Mouse (Mus musculus) stomach, embryonic 16.5 days (tissue): ENCODE measurements at regions not wholly inside any gene's neighbourhood (a gene's known extent, or its start where the extent isn't known, plus 50 kb on each side); places are given as distances from the start of the nearest gene placed in this dataset.

Experiments used
- ATAC-seq: fragments of 200-750 bp; cut with Nextera tagmentation; 2 replicates; pipeline ENCODE4 v1.8.0; 2017; ENCODE audit warnings: moderate number of reproducible peaks, moderate TSS enrichment; ENCODE audit not compliant: insufficient read depth, low FRiP score
- H3K27ac ChIP-seq: fragments of 300-500 bp; sonication (generic); 2 replicates; pipeline ENCODE4 v1.5.1; 2014; ENCODE audit warnings: low read length
- H3K27me3 ChIP-seq: fragments of 300-500 bp; sonication (generic); 2 replicates; pipeline ENCODE4 v1.6.1; 2014; ENCODE audit warnings: low read length, control low read depth, mixed read lengths; ENCODE audit not compliant: control insufficient read depth, insufficient read depth
- H3K36me3 ChIP-seq: fragments of 300-500 bp; sonication (generic); 2 replicates; pipeline ENCODE4 v1.6.1; 2014; ENCODE audit warnings: low read length; ENCODE audit not compliant: control insufficient read depth, insufficient read depth
- H3K4me1 ChIP-seq: fragments of 300-500 bp; sonication (generic); 2 replicates; pipeline ENCODE4 v1.6.1; 2014; ENCODE audit warnings: low read length, control low read depth, mixed read lengths; ENCODE audit not compliant: control insufficient read depth, insufficient read depth
- H3K4me2 ChIP-seq: fragments of 300-500 bp; sonication (generic); 2 replicates; pipeline ENCODE4 v1.6.1; 2014; ENCODE audit warnings: low read depth, low read length, mixed read lengths
- H3K4me3 ChIP-seq: fragments of 300-500 bp; sonication (generic); replicated peaks from 2 replicates; pipeline ENCODE4 v1.5.1; 2014; ENCODE audit warnings: mild to moderate bottlenecking, low read length
- H3K9ac ChIP-seq: fragments of 300-500 bp; sonication (generic); 2 replicates; pipeline ENCODE4 v1.6.1; 2014; ENCODE audit warnings: low read length
- H3K9me3 ChIP-seq: fragments of 300-500 bp; sonication (generic); replicated peaks from 2 replicates; pipeline ENCODE4 v1.6.1; 2016; ENCODE audit warnings: low read length, control low read depth; ENCODE audit not compliant: control insufficient read depth
- WGBS: fragments of 180-500 bp; shearing (Covaris S2); extraction: QIAGEN DNeasy Blood & Tissue Kit; methylation state at CpG from one replicate; pipeline ENCODE4 v1.1.7; 2014; 5-methylcytosine and 5-hydroxymethylcytosine counted together

GRCm38 (mm10) chr7:39882113-39882512 is 364.5 kb downstream of the Zfp619 start:
- H3K27me3 ChIP-seq, result no peaks in the 10 kb centered on the region
- H3K36me3 ChIP-seq, result no peaks in the 10 kb centered on the region
- no peak overlapping the region for H3K4me2 ChIP-seq
- H3K4me1 ChIP-seq, result no peaks in the 10 kb centered on the region
- H3K4me3 ChIP-seq, result no peak overlapping the region
- H3K9me3 ChIP-seq, result no peaks in the 10 kb centered on the region
- no peak for ATAC-seq
- no peak overlapping the region for H3K9ac ChIP-seq
- no peak overlapping the region for H3K27ac ChIP-seq
- 48% methylated on average over 1 of the region's 1 CpGs for WGBS

- ATAC-seq, result no peak
- WGBS, result 86% methylated on average over 7 of the region's 7 CpGs
These were observed 376.8 kb downstream of the Zfp619 start for GRCm38 (mm10) chr7:39894208-39894896.

GRCm38 (mm10) chr7:39896918-39897317 is 379.4 kb downstream of the Zfp619 start:
- H3K36me3 ChIP-seq, result no peaks in the 10 kb centered on the region
- ATAC-seq, result no peak
- WGBS, result 73% methylated on average over 2 of the region's 2 CpGs

More at GRCm38 (mm10) chr7:39894208-39894896, 376.8 kb downstream of the Zfp619 start:
- no peaks in the 10 kb centered on the region for H3K27me3 ChIP-seq
- H3K4me3 ChIP-seq, result no peak overlapping the region
- no peaks in the 10 kb centered on the region for H3K4me1 ChIP-seq
- no peak overlapping the region for H3K4me2 ChIP-seq
- H3K9ac ChIP-seq, result no peak overlapping the region
- no peaks in the 10 kb centered on the region for H3K9me3 ChIP-seq
- H3K27ac ChIP-seq, result no peak overlapping the region
- no peaks in the 10 kb centered on the region for H3K36me3 ChIP-seq

GRCm38 (mm10) chr7:39898268-39898667 is 380.7 kb downstream of the Zfp619 start:
- WGBS, result 100% methylated on average over 1 of the region's 1 CpGs
- Histone ChIP-seq H3K4me2 (no peak overlapping the region), H3K4me1 (no peaks in the 10 kb centered on the region), H3K36me3 (no peaks in the 10 kb centered on the region), H3K27ac (no peak overlapping the region), H3K4me3 (no peak overlapping the region), H3K9ac (no peak overlapping the region), H3K27me3 (no peaks in the 10 kb centered on the region), H3K9me3 (no peaks in the 10 kb centered on the region)
- ATAC-seq, result no peak

More at GRCm38 (mm10) chr7:39896918-39897317, 379.4 kb downstream of the Zfp619 start:
- Histone ChIP-seq H3K27ac (no peak overlapping the region), H3K4me3 (no peak overlapping the region), H3K4me1 (no peaks in the 10 kb centered on the region), H3K9me3 (no peaks in the 10 kb centered on the region), H3K9ac (no peak overlapping the region), H3K27me3 (no peaks in the 10 kb centered on the region), H3K4me2 (no peak overlapping the region)

- H3K27ac ChIP-seq, result no peak overlapping the region
- 64% methylated on average over 1 of the region's 1 CpGs for WGBS
- no peaks in the 10 kb centered on the region for H3K36me3 ChIP-seq
- no peak overlapping the region for H3K4me3 ChIP-seq
- no peak overlapping the region for H3K4me2 ChIP-seq
- no peaks in the 10 kb centered on the region for H3K27me3 ChIP-seq
- ATAC-seq, result no peak
- H3K9ac ChIP-seq, result no peak overlapping the region
- H3K9me3 ChIP-seq, result no peaks in the 10 kb centered on the region
- no peaks in the 10 kb centered on the region for H3K4me1 ChIP-seq
These were observed 416.4 kb downstream of the Zfp619 start for GRCm38 (mm10) chr7:39933946-39934345.

- Histone ChIP-seq H3K27ac (no peak overlapping the region), H3K4me2 (no peak overlapping the region), H3K9me3 (no peaks in the 10 kb centered on the region), H3K4me1 (no peaks in the 10 kb centered on the region), H3K9ac (no peak overlapping the region), H3K4me3 (no peak overlapping the region), H3K36me3 (no peaks in the 10 kb centered on the region), H3K27me3 (no peaks in the 10 kb centered on the region)
- 51% methylated on average over 4 of the region's 4 CpGs for WGBS
- ATAC-seq, result no peak
These were observed 419.7 kb downstream of the Zfp619 start for GRCm38 (mm10) chr7:39937262-39937661.

- Histone ChIP-seq H3K4me2 (no peak overlapping the region), H3K4me3 (no peak overlapping the region), H3K9me3 (no peaks in the 10 kb centered on the region), H3K36me3 (no peaks in the 10 kb centered on the region), H3K27me3 (no peaks in the 10 kb centered on the region), H3K4me1 (no peaks in the 10 kb centered on the region), H3K27ac (no peak overlapping the region), H3K9ac (no peak overlapping the region)
- WGBS, result 36% methylated on average over 1 of the region's 1 CpGs
- ATAC-seq, result no peak
These were observed 424.8 kb downstream of the Zfp619 start for GRCm38 (mm10) chr7:39942262-39942900.

- 34% methylated on average over 7 of the region's 7 CpGs for WGBS
These were observed 436.5 kb downstream of the Zfp619 start for GRCm38 (mm10) chr7:39954110-39954509.

GRCm38 (mm10) chr7:39954931-39955330 is 437.4 kb downstream of the Zfp619 start:
- H3K9me3 ChIP-seq, result no peaks in the 10 kb centered on the region
- no peaks in the 10 kb centered on the region for H3K36me3 ChIP-seq
- ATAC-seq, result no peak
- no peak overlapping the region for H3K4me3 ChIP-seq
- no peak overlapping the region for H3K9ac ChIP-seq
- no peaks in the 10 kb centered on the region for H3K4me1 ChIP-seq
- H3K27ac ChIP-seq, result no peak overlapping the region
- no peak overlapping the region for H3K4me2 ChIP-seq
- no peaks in the 10 kb centered on the region for H3K27me3 ChIP-seq

More at GRCm38 (mm10) chr7:39954110-39954509, 436.5 kb downstream of the Zfp619 start:
- ATAC-seq, result no peak
- H3K4me2 ChIP-seq, result no peak overlapping the region
- H3K4me1 ChIP-seq, result no peaks in the 10 kb centered on the region
- no peaks in the 10 kb centered on the region for H3K36me3 ChIP-seq
- H3K9ac ChIP-seq, result no peak overlapping the region
- no peaks in the 10 kb centered on the region for H3K27me3 ChIP-seq
- no peak overlapping the region for H3K27ac ChIP-seq
- no peak overlapping the region for H3K4me3 ChIP-seq
- no peaks in the 10 kb centered on the region for H3K9me3 ChIP-seq
